9 mouse cellular contexts compared by ENCODE assay signal in the genomic region with DNA sequence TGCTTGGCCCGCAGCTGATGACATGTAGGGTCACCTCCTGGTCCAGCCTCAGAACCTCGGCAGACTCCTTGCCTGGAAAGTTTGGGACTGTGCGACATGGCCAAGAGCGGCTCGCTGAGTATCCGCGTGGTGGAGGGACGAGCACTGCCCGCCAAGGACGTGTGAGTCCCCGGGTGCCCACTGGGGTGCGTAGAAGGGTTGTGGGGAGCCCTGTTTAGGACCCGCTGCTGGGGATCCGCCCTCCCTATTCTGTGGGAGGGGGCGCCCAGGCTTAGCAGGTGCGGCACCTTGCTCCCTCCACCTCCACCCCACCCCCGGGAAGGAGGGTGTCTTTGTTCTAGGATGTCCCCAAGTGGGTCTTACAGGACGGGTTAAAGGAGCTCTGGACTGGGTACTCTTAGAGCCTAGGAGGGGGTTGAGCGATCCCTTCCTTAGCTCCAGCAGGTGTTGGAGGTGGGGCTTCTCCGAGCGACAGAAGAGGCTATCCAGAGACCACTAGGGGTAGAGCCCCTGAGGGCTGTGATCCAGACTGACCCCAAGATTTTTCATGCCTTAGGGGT. TPM values are rescaled to one million over a fixed set of nuclear protein-coding genes. Genes with fewer than 3 reads are reported as not detected.
A peak's percentile ranks its signal among the peaks of the same experiment; 100 is the strongest.
DNase-seq lines count a peak whose midpoint lies in the region; ATAC-seq and TF ChIP-seq lines count a peak whose summit lies in the region.
"Had no signal": no experiment of that assay in that cellular context is flagged by ENCODE, and none has a peak within 500 bp of the region (broad histone marks: within the 10 kb centered on the region; RNA-seq: fewer than 3 reads in every experiment).

No protein-coding gene starts in this region.

- DNase-seq in left cerebral cortex, adult 11 months (ENCODE audit: low spot score) = peak; percentile 36
- no peak for DNase-seq in left cerebral cortex, postnatal 4 days
- DNase-seq in liver, embryonic 14.5 days (ENCODE audit: low read depth in 3 of 3, low spot score in 3 of 3) = no peak
- peak; percentile 52 to 68 for DNase-seq in thymus, adult 18-20 months
- DNase-seq in urinary bladder, postnatal 10 days (ENCODE audit: low spot score) = no peak
- no peak for DNase-seq in urinary bladder, postnatal 14 days (ENCODE audit: low spot score)

- H3K27ac ChIP-seq in brown adipose tissue, adult 24 weeks (replicated peaks; ENCODE audit: low read depth, low read length) = no peak overlapping the region
- no peak overlapping the region for H3K27ac ChIP-seq in forebrain, embryonic 13.5 days
- no peak overlapping the region for H3K27ac ChIP-seq in liver, embryonic 14.5 days

- WGBS in forebrain, embryonic 13.5 days = 1% methylated on average over 21 of the region's 21 CpGs
- WGBS in liver, embryonic 14.5 days (ENCODE audit: insufficient replicate concordance) = 6% methylated on average over 20 of the region's 21 CpGs

- H3K9me3 ChIP-seq in forebrain, embryonic 13.5 days (replicated peaks) = no peaks in the 10 kb centered on the region
- H3K9me3 ChIP-seq in liver, embryonic 14.5 days (ENCODE audit: control insufficient read depth, low read length) = no peaks in the 10 kb centered on the region

- no peak for TF ChIP-seq EP300 in liver, embryonic 14.5 days (IDR thresholded peaks at IDR 0.05; ENCODE audit: low read depth)

- H3K4me3 ChIP-seq in brown adipose tissue, adult 24 weeks (ENCODE audit: insufficient read depth, low read depth, low read length) = peak overlapping the region; percentile 33; the same call in 1 of the 2 replicates
- peak overlapping the region; percentile 23 for H3K4me3 ChIP-seq in forebrain, embryonic 13.5 days
- H3K4me3 ChIP-seq in liver, embryonic 14.5 days (ENCODE audit: insufficient read depth in 1 of 2, low read depth in 2 of 2, low read length in 2 of 2) = peak overlapping the region in 1 of 2 experiments; percentile 19; a peak in 2 of 4 replicates

- H3K9ac ChIP-seq in forebrain, embryonic 13.5 days = no peak overlapping the region
- H3K9ac ChIP-seq in liver, embryonic 14.5 days (replicated peaks) = no peak overlapping the region

- intact Hi-C loops in left cerebral cortex, postnatal 4 days (cut with DNase I) = no loop called here

- peaks cover 2% of the 10 kb centered on the region; the same call in 1 of the 2 replicates for H3K4me1 ChIP-seq in brown adipose tissue, adult 24 weeks (ENCODE audit: control insufficient read depth, insufficient read depth, insufficient read length, low read length)
- peaks cover 14% of the 10 kb centered on the region for H3K4me1 ChIP-seq in forebrain, embryonic 13.5 days
- peaks cover 2 to 6% of the 10 kb centered on the region in 2 experiments; a peak in 2 of 4 replicates for H3K4me1 ChIP-seq in liver, embryonic 14.5 days (replicated peaks; ENCODE audit: control insufficient read depth in 2 of 2, insufficient read depth in 2 of 2, low read length in 1 of 2)

- H3K4me2 ChIP-seq in forebrain, embryonic 13.5 days = peak overlapping the region; percentile 53
- H3K4me2 ChIP-seq in liver, embryonic 14.5 days (ENCODE audit: low read depth) = peak overlapping the region; percentile 55

- peaks cover 50% of the 10 kb centered on the region for H3K27me3 ChIP-seq in forebrain, embryonic 13.5 days
- peaks cover 26% of the 10 kb centered on the region for H3K27me3 ChIP-seq in liver, embryonic 14.5 days (ENCODE audit: control insufficient read depth, insufficient read depth, low read length)

- ATAC-seq in forebrain, embryonic 13.5 days = peak; percentile 43; the same call in 1 of the 2 replicates
- peak; percentile 19 for ATAC-seq in liver, embryonic 14.5 days (ENCODE audit: insufficient read depth)

- H3K36me3 ChIP-seq in forebrain, embryonic 13.5 days (ENCODE audit: poor library complexity, severe bottlenecking) = no peaks in the 10 kb centered on the region
- no peaks in the 10 kb centered on the region for H3K36me3 ChIP-seq in liver, embryonic 14.5 days (replicated peaks; ENCODE audit: control insufficient read depth, insufficient read depth, low read depth)

- no peak for TF ChIP-seq CTCF in liver, embryonic 14.5 days (IDR thresholded peaks at IDR 0.05; ENCODE audit: low read depth)

RNA-seq across cellular contexts. Expression of a gene that starts 0.8 kb away (rescaled TPM):
- 10 to 100 TPM; 42.2 to 54.6 TPM for total RNA-seq in left cerebral cortex, postnatal 4 days (2021)
- not detected in 2 replicates for polyA plus RNA-seq in brown adipose tissue, adult 24 weeks (2012; ENCODE audit: insufficient read depth, insufficient read length, missing spikeins)
- polyA plus RNA-seq in forebrain, embryonic 13.5 days (2015; fragmentation: Nextera tagmentation; extraction: Ambion mirVana) = 0.27 and 0.79 TPM in 2 replicates
- 0.10 and 0.18 TPM in 2 replicates for polyA plus RNA-seq in liver, embryonic 14.5 days (2012; rRNA removed)
- 0.17 TPM in 1 of 2 replicates, not detected in the other for polyA plus RNA-seq in liver, embryonic 14.5 days (2014; fragmentation: Nextera tagmentation; extraction: Ambion mirVana)
- polyA plus RNA-seq: neural tube, embryonic 11.5 days had no signal

RNA-seq across cellular contexts. Expression of a gene that starts 15.4 kb away (rescaled TPM):
- total RNA-seq in left cerebral cortex, postnatal 4 days (2021) = under 1 TPM in 1 of 2 experiments, not detected in 1; 0.40 TPM
- not detected in 2 replicates for polyA plus RNA-seq in brown adipose tissue, adult 24 weeks (2012; ENCODE audit: insufficient read depth, insufficient read length, missing spikeins)
- 0.65 TPM in 1 of 2 replicates, not detected in the other for polyA plus RNA-seq in forebrain, embryonic 13.5 days (2015; fragmentation: Nextera tagmentation; extraction: Ambion mirVana)
- not detected in 2 replicates for polyA plus RNA-seq in liver, embryonic 14.5 days (2012; rRNA removed)
- polyA plus RNA-seq in liver, embryonic 14.5 days (2014; fragmentation: Nextera tagmentation; extraction: Ambion mirVana) = not detected in 2 replicates
- polyA plus RNA-seq: neural tube, embryonic 11.5 days had no signal

RNA-seq across cellular contexts. Expression of a gene that starts 36.9 kb away (rescaled TPM):
- 10 to 100 TPM; 52.0 to 55.4 TPM for total RNA-seq in left cerebral cortex, postnatal 4 days (2021)
- polyA plus RNA-seq in brown adipose tissue, adult 24 weeks (2012; ENCODE audit: insufficient read depth, insufficient read length, missing spikeins) = 10.3 and 13.0 TPM in 2 replicates
- polyA plus RNA-seq in forebrain, embryonic 13.5 days (2015; fragmentation: Nextera tagmentation; extraction: Ambion mirVana) = 45.3 and 48.0 TPM in 2 replicates
- 9.9 and 12.4 TPM in 2 replicates for polyA plus RNA-seq in liver, embryonic 14.5 days (2012; rRNA removed)
- polyA plus RNA-seq in liver, embryonic 14.5 days (2014; fragmentation: Nextera tagmentation; extraction: Ambion mirVana) = 9.9 and 10.1 TPM in 2 replicates

RNA-seq across cellular contexts. Expression of a gene that starts 37.1 kb away (rescaled TPM):
- total RNA-seq in left cerebral cortex, postnatal 4 days (2021) = 10 to 100 TPM; 22.7 to 26.0 TPM
- 11.3 and 15.3 TPM in 2 replicates for polyA plus RNA-seq in brown adipose tissue, adult 24 weeks (2012; ENCODE audit: insufficient read depth, insufficient read length, missing spikeins)
- 19.0 TPM in 2 replicates for polyA plus RNA-seq in forebrain, embryonic 13.5 days (2015; fragmentation: Nextera tagmentation; extraction: Ambion mirVana)
- 5.2 and 5.9 TPM in 2 replicates for polyA plus RNA-seq in liver, embryonic 14.5 days (2012; rRNA removed)
- 2.1 and 2.8 TPM in 2 replicates for polyA plus RNA-seq in liver, embryonic 14.5 days (2014; fragmentation: Nextera tagmentation; extraction: Ambion mirVana)

Comparison
In these comparisons a context has a peak if more than half of its experiments do, and no peak if none do; other contexts are left out.
1. DNase-seq: peak in left cerebral cortex, adult 11 months (single experiment) and thymus, adult 18-20 months (2 of 2); none in left cerebral cortex, postnatal 4 days (single experiment), liver, embryonic 14.5 days (0 of 3), urinary bladder, postnatal 10 days (single experiment) and urinary bladder, postnatal 14 days (single experiment).